Mouse (Mus musculus) midbrain, embryonic 14.5 days (tissue): ENCODE measurements around the gene Aox1. TPM values are rescaled to one million over a fixed set of nuclear protein-coding genes. Genes with fewer than 3 reads are reported as not detected.

Experiments used
- ATAC-seq: fragments of 200-750 bp; cut with Nextera tagmentation; 2 replicates; pipeline ENCODE4 v1.8.0; 2017; ENCODE audit warnings: moderate number of reproducible peaks, moderate library complexity; ENCODE audit not compliant: low FRiP score, low TSS enrichment
- DNase-seq: peaks from one replicate; pipeline ENCODE4 v3.0.0-alpha.2; 2015
- H3K27ac ChIP-seq: fragments of 300-500 bp; sonication (generic); replicated peaks from 2 replicates; pipeline ENCODE4 v1.5.1; 2014; ENCODE audit warnings: mild to moderate bottlenecking, low read depth, low read length, moderate library complexity
- H3K27me3 ChIP-seq: fragments of 300-500 bp; sonication (generic); 2 replicates; pipeline ENCODE4 v1.6.1; 2014; ENCODE audit warnings: low read length, control low read depth, mixed read lengths; ENCODE audit not compliant: control insufficient read depth, insufficient read depth
- H3K36me3 ChIP-seq: fragments of 300-500 bp; sonication (generic); 2 replicates; pipeline ENCODE4 v1.6.1; 2014; ENCODE audit warnings: low read length, control low read depth; ENCODE audit not compliant: control insufficient read depth, insufficient read depth
- H3K4me1 ChIP-seq: fragments of 300-500 bp; sonication (generic); 2 replicates; pipeline ENCODE4 v1.6.1; 2014; ENCODE audit warnings: mild to moderate bottlenecking, antibody characterized with exemption, low read length, control low read depth; ENCODE audit not compliant: control insufficient read depth, insufficient read depth
- H3K4me2 ChIP-seq: fragments of 300-500 bp; sonication (generic); 2 replicates; pipeline ENCODE4 v1.6.1; 2014; ENCODE audit warnings: mild to moderate bottlenecking, low read length, moderate library complexity
- H3K4me3 ChIP-seq: fragments of 300-500 bp; sonication (generic); replicated peaks from 2 replicates; pipeline ENCODE4 v1.5.1; 2014; ENCODE audit warnings: low read depth, low read length
- H3K9ac ChIP-seq: fragments of 300-500 bp; sonication (generic); replicated peaks from 2 replicates; pipeline ENCODE4 v1.6.1; 2014; ENCODE audit warnings: mild to moderate bottlenecking, low read length, moderate library complexity
- H3K9me3 ChIP-seq: fragments of 300-500 bp; sonication (generic); 2 replicates; pipeline ENCODE4 v1.6.1; 2016; ENCODE audit warnings: low read length, control low read depth, mixed read lengths; ENCODE audit not compliant: control insufficient read depth
- WGBS: fragments of 180-500 bp; shearing (Covaris S2); extraction: QIAGEN DNeasy Blood & Tissue Kit; methylation state at CpG from one replicate; pipeline ENCODE4 v1.1.7; 2014; 5-methylcytosine and 5-hydroxymethylcytosine counted together
- polyA plus RNA-seq: library from polyadenylated mRNA; unstranded; fragments of >200 nt; fragmentation: Nextera tagmentation; extraction: Ambion mirVana; gene quantifications from 2 replicates; pipeline ENCODE4 v1.2.1, GENCODE M21; 2014

Aox1 gene
- polyA plus RNA-seq, 1 experiment from 2014 or later, result 0.14 TPM

GRCm38 (mm10) chr1:58071006-58071405 lies 41.3 kb downstream of the Aox1 start:
- DNase-seq (no peak), ATAC-seq (no peak)
- no peak overlapping the region for H3K4me3 ChIP-seq
- WGBS, result 93% methylated on average over 9 of the region's 9 CpGs
- no peaks in the 10 kb centered on the region for H3K9me3 ChIP-seq
- H3K36me3 ChIP-seq, result no peaks in the 10 kb centered on the region
- H3K27ac ChIP-seq, result no peak overlapping the region
- H3K27me3 ChIP-seq, result no peaks in the 10 kb centered on the region
- no peaks in the 10 kb centered on the region for H3K4me1 ChIP-seq
- no peak overlapping the region for H3K4me2 ChIP-seq
- H3K9ac ChIP-seq, result no peak overlapping the region

- Histone ChIP-seq H3K4me3 (no peak overlapping the region), H3K4me2 (no peak overlapping the region), H3K9me3 (no peaks in the 10 kb centered on the region), H3K27me3 (no peaks in the 10 kb centered on the region), H3K9ac (no peak overlapping the region), H3K4me1 (no peaks in the 10 kb centered on the region), H3K36me3 (no peaks in the 10 kb centered on the region), H3K27ac (no peak overlapping the region)
- ATAC-seq (no peak), DNase-seq (no peak)
- 84% methylated on average over 1 of the region's 1 CpGs for WGBS
These were observed 41.8 kb downstream of the Aox1 start for GRCm38 (mm10) chr1:58071509-58071908.

GRCm38 (mm10) chr1:58072416-58072815 lies 42.7 kb downstream of the Aox1 start:
- WGBS, result 79% methylated on average over 2 of the region's 2 CpGs
- Histone ChIP-seq H3K4me1 (no peaks in the 10 kb centered on the region), H3K27me3 (no peaks in the 10 kb centered on the region), H3K27ac (no peak overlapping the region), H3K36me3 (no peaks in the 10 kb centered on the region), H3K4me2 (no peak overlapping the region), H3K4me3 (no peak overlapping the region), H3K9me3 (no peaks in the 10 kb centered on the region), H3K9ac (no peak overlapping the region)
- DNase-seq (no peak), ATAC-seq (no peak)

GRCm38 (mm10) chr1:58072991-58073730 lies 43.4 kb downstream of the Aox1 start:
- Histone ChIP-seq H3K4me3 (no peak overlapping the region), H3K9me3 (no peaks in the 10 kb centered on the region), H3K36me3 (no peaks in the 10 kb centered on the region), H3K4me2 (no peak overlapping the region), H3K27ac (no peak overlapping the region), H3K27me3 (no peaks in the 10 kb centered on the region), H3K4me1 (no peaks in the 10 kb centered on the region), H3K9ac (no peak overlapping the region)
- DNase-seq (no peak), ATAC-seq (no peak)
- 76% methylated on average over 12 of the region's 12 CpGs for WGBS

GRCm38 (mm10) chr1:58074266-58074665 lies 44.5 kb downstream of the Aox1 start:
- H3K4me3 ChIP-seq, result no peak overlapping the region
- H3K27me3 ChIP-seq, result no peaks in the 10 kb centered on the region
- 95% methylated on average over 2 of the region's 2 CpGs for WGBS
- H3K36me3 ChIP-seq, result no peaks in the 10 kb centered on the region
- no peaks in the 10 kb centered on the region for H3K4me1 ChIP-seq
- H3K27ac ChIP-seq, result no peak overlapping the region
- H3K9me3 ChIP-seq, result no peaks in the 10 kb centered on the region
- no peak overlapping the region for H3K9ac ChIP-seq
- H3K4me2 ChIP-seq, result no peak overlapping the region
- DNase-seq (no peak), ATAC-seq (no peak)

- Histone ChIP-seq H3K4me2 (no peak overlapping the region), H3K4me1 (no peaks in the 10 kb centered on the region), H3K27ac (no peak overlapping the region), H3K36me3 (no peaks in the 10 kb centered on the region), H3K27me3 (no peaks in the 10 kb centered on the region), H3K4me3 (no peak overlapping the region), H3K9ac (no peak overlapping the region), H3K9me3 (no peaks in the 10 kb centered on the region)
- no peak for ATAC-seq
- DNase-seq, result no peak
These were observed 48.2 kb downstream of the Aox1 start for GRCm38 (mm10) chr1:58077882-58078281.

- H3K9me3 ChIP-seq, result no peaks in the 10 kb centered on the region
- WGBS, result 94% methylated on average over 7 of the region's 7 CpGs
- H3K4me3 ChIP-seq, result no peak overlapping the region
- no peak overlapping the region for H3K9ac ChIP-seq
- no peak overlapping the region for H3K4me2 ChIP-seq
- ATAC-seq, result no peak
- no peak for DNase-seq
- no peak overlapping the region for H3K27ac ChIP-seq
- H3K36me3 ChIP-seq, result no peaks in the 10 kb centered on the region
- no peaks in the 10 kb centered on the region for H3K27me3 ChIP-seq
- no peaks in the 10 kb centered on the region for H3K4me1 ChIP-seq
These were observed 48.7 kb downstream of the Aox1 start for GRCm38 (mm10) chr1:58078390-58078789.

- H3K36me3 ChIP-seq, result no peaks in the 10 kb centered on the region
- WGBS, result 92% methylated on average over 5 of the region's 5 CpGs
- H3K4me2 ChIP-seq, result no peak overlapping the region
- no peaks in the 10 kb centered on the region for H3K4me1 ChIP-seq
- no peaks in the 10 kb centered on the region for H3K9me3 ChIP-seq
- no peak overlapping the region for H3K27ac ChIP-seq
- no peak for ATAC-seq
- H3K27me3 ChIP-seq, result no peaks in the 10 kb centered on the region
- no peak for DNase-seq
- H3K4me3 ChIP-seq, result no peak overlapping the region
- H3K9ac ChIP-seq, result no peak overlapping the region
These were observed 50.0 kb downstream of the Aox1 start for GRCm38 (mm10) chr1:58079689-58080088.

- no peaks in the 10 kb centered on the region for H3K4me1 ChIP-seq
- no peak overlapping the region for H3K9ac ChIP-seq
- H3K27me3 ChIP-seq, result no peaks in the 10 kb centered on the region
- no peak overlapping the region for H3K27ac ChIP-seq
- DNase-seq, result no peak
- no peak for ATAC-seq
- no peaks in the 10 kb centered on the region for H3K36me3 ChIP-seq
- H3K4me2 ChIP-seq, result no peak overlapping the region
- H3K9me3 ChIP-seq, result no peaks in the 10 kb centered on the region
- 87% methylated on average over 4 of the region's 4 CpGs for WGBS
- no peak overlapping the region for H3K4me3 ChIP-seq
These were observed 50.7 kb downstream of the Aox1 start for GRCm38 (mm10) chr1:58080446-58080845.
